Mouse (Mus musculus) lung, postnatal 10 days (tissue): ENCODE data around the gene Nt5dc2.

ENCODE experiments used
- DNase-seq: peaks from one replicate; pipeline ENCODE4 v3.0.0; 2021

The Nt5dc2 gene

DNA sequence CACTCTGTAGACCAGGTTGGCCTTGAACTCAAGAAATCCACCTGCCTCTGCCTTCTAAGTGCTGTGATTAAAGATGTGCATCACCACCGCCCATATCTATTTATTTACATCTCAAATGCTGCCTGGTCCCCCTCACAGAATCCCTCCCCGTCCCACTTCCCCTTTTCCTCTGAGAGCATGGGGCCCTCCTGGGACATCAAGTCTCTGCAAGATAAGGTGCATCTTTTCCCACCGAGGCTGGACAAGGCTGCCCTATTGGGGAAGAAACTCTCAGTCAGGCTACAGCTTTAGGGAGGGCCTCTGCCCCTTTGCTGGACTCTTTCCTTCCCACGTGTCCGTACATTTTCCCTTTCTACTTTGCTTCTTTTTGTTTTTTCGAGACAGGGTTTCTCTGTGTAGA, 38.7 kb downstream of the Nt5dc2 start:
- DNase-seq: no peak

DNA sequence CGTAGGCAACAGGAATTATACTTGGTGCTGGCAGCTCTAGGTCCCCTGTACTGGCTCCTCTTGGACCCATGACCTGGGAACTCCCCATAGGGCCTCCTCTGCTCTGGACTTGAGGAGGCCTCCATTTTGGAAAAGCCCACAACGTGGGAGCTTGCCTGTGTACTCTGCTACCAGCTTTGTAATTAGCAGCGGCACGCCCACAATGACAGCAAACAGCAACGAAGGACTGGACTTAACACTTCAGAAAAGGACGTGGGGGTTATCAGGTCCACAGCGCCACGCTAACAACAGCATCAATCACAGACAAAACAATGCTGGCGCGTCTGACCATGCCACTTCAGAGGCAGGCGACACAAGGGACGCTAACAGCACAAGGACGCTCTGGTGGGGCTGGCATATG, 40.1 kb downstream of the Nt5dc2 start:
- no peak for DNase-seq

DNA sequence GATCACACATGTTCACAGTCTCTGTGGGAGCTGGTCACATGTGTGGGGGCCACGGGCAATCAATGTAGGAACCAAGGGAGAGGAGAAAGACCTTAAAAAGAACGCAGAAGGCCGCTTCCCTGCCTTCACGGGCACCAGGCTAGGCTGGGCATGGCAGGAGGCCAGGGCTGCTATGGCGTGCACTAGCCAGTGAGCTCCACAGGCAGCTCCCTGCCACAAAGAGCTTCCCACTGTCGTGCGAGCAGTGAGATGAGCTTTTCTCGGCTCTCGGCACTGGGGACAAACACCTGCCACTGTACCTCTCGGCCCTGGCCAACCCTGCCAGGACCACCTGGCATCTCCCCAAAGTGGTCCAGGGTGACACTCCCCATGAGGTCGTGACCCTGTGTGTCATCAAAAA, 40.5 kb downstream of the Nt5dc2 start:
- no peak for DNase-seq

DNA sequence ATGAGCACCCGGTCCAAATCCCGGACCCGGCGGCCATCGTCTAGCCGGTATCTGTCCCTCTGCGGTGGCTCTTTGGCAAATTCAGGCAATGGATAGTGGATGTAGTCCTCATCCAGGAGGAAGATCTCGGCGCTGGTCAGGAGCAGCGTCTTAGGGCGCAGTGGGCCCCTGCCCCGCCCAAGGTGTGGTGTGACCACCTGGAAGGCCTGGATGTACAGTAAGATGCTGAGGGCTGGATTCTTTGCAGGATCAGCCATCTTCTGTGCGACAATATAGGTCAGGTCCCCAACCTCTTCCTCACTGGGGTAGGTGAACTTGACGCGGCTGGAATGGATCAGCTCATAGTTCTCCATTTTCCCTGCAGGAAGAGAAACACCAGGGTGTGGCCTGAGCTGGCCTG, 41.0 kb downstream of the Nt5dc2 start:
- DNase-seq: no peak

DNA sequence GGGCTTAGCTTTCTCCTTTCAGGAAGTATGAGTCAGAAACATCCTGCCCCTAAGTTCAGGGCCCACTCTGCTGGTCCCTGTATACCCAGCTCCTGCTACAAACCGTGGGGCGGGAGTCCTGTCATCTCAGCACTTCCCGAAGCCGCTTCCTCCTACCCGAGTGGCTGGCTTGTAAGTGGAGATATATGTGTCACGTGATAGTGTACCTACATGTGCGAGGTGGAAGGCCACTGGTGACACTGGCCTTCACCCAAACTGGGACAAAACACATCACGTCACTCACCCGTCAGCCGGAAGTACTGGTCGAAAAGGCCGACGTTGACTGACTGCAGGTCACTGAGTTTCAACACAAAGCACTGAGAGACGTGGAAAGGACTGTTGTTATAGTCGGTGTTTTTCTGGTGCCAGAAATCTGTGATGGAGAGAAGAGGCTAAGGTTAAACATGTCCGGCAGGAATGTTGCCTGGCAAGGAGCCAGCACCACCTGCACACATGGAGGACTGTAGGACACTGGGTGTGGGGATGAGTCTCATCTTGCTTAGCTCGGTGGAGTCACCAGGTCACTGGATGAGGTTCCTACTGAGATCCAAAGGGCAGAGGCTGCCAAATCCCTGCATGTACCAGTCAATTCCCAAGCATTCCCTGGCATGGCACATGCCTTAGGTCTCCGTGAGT, 42.1 kb downstream of the Nt5dc2 start:
- no peak for DNase-seq

DNA sequence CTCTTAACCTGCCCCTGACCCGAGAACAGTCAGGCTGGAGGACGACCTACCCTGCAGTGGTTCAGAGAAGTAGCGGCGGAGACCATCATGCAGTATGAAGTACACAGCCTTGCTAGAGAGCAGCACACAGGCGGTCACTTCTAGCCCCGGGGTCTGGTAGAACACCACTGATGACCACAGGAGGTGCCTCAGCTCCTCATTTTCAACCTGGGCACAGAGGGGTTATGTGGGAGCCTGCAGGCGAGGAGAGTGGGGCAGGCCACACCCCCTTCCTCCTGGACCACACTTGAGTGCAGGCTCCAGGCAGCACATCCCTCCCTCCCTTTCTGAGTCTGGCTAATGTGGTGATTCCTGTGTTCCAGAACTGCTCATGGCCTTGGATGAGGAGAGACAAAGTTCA, 42.7 kb downstream of the Nt5dc2 start:
- no peak for DNase-seq

DNA sequence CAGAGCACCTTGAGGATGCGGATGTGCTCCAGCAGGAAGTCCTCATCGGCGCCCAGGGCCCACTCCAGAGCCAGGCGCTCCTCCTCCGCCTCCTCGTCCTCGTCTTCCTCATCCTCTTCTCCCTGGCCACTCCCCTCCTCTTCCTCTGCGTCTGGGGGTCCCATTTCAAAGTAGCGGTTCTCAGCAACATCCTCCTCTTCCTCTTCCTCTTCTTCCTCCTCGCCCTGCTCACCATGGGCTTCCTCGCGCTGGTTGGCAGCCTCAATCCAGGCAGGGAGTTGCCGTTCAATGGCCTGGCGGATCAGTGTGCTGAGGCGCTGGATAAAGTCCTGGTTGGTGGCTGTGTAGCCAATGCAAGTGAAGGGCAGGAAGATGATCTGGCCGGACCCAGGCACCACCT, 46.4 kb downstream of the Nt5dc2 start:
- DNase-seq: no peak

DNA sequence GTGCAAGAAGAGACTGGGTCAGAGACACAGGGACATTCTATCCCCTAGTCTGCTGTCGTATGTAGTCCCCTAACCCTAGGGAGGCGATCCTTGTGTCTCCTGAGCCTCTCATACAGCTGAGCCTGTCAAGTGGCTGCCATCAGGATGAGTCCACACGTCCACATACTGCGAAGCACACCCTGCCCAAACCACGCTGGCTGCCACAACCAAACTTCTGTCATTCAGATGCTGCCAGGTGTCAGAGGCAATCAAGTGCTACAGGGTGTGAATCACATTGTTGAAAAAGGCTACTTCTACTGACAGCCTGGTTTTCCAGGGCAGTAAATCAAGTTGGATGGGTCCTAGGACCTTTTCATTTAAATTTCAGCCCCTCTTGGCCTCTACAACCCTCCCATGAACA, 46.9 kb downstream of the Nt5dc2 start:
- DNase-seq: no peak

DNA sequence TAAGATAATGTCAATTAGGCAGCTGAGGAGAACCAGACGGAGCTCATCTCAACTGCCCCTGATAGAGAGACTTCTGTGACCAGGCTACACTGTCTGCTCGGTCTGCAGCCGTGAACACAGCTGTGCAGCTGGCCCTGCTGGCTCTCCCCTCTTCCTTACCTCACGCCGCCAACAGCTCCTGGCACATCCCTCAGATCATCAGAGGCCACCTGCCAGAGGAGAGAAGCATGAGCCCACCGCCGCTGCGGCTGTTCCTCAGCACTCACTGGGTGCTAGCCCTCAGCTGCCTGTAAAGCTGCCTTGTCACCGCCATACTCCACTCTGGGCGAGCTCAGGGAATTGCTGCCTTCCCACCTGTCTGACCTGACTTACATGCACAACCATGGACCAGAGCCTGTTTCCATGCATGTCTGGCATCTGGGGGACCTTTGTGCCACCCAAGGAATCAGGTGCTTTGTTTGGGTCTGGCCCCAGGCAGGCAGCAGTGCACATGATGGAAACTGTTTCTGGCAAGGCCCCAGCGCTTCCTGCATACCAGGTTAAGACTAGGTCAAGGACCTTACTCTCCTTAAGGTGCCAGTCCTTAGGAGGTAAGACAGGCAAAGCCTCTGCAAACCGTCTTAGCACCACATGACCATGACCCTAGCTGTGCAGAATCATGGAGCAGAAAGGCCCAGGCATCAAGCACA, 49.0 kb downstream of the Nt5dc2 start:
- no peak for DNase-seq

DNA sequence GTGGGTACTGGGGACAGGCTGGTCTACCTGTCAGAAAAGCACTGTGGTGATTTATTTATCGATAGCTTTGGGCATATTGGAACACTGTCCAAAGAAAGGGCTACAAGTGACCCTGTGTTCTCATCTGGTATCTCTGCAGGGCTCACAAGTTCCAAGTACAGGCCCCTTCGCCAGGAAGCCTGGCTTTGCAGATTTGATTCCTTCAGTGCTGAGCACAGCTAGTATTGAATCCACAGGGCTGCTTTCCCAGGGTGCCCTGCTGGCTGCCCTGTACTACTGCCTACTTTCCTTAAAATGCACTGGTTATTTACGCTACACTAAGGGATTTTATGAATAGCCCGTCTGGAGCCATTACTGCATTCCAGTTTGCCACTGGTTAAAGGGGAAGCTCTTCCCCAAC, 50.7 kb downstream of the Nt5dc2 start:
- no peak for DNase-seq

DNA sequence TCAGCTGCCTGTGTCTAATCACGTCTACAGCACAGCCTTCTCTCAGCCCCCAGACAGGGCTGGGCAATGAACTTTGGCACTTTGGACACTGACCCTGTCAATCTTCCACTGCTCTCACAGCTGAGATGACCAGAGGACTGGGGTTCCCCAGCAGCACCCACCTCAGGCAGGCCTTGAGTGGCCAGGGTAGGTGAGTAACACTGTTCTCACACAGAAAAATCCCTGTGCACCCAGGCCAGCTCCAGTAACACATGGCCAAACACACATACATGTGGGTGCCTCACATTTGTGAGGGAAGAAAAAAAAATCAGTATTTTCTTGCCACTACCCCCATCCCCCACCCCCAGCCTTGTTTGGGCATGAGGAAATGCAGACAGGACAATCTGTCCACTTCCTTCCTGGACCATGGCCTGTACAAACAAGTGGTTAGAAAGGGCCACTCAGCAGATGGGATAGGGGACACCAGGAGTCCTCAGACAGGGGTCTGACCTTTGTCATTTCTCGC, 52.0 kb downstream of the Nt5dc2 start:
- DNase-seq: peak; percentile 55

DNA sequence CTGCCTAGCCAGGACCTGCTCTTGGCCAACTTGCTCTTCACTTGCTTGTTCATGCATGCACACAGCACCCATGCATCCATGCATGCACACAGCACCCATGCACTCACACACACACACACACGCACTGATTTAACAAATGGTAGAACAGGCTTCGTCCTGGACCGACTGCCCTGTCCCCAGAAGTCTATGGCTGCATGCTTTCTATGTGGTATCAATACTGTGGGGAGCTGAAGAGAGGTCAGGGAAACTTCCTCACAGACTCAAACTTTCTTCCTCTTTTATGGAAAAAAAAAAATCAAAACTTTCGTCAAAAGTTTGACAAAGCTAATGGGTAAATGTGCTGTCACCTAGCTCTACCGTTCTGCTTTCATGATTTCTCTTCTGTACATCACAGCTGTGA, 52.7 kb downstream of the Nt5dc2 start:
- DNase-seq: no peak

DNA sequence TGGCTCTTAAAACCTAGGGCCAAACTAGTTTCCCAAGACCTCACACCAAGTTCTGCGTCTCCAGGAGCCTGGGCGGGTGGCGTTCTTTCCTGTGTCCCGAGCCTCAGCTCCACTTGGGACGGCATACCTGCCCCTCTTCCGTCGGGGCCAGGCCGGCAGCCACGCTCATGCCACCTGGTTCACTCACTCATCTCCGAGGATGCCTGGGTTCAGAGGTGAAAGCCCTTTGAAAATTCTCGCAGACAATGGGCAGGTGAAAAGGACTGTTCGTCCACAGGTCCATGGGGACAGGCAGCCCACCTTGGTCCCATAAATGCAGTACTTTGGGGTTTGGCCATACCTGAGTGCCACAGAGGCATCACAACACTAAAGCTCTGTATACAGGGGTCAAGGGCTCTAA, 53.3 kb downstream of the Nt5dc2 start:
- DNase-seq: no peak

DNA sequence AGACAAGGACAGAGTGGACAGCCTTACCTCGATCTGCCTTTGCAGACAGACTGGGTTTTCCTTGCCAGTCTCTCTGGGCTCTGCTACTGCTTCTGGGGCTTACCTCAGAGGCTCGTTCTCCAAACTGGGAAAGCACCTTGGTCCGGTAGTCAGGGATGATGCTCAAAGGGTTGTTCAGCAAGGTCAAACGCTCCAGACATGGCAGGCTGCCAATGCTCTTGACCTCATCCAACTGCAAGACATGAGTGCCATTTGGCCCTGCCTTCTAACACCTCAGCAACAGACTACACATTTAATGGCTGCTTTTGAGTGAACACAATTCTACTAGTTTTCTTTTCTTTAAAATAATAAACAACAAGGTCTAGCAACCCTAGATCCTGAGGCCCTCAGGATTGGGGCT, 55.8 kb downstream of the Nt5dc2 start:
- DNase-seq: peak; percentile 55
